Mouse (Mus musculus): ENCODE measurements around the gene Zfp454.

GRCm38 (mm10) chr11:50883756-50884155 lies 3.7 kb downstream of the Zfp454 start:
- no peak for TF ChIP-seq CTCF (IDR thresholded peaks at IDR 0.05; ENCODE audit: low read depth, low read length)
- TF ChIP-seq POLR2A (IDR thresholded peaks at IDR 0.05; ENCODE audit: borderline replicate concordance, low read depth, low read length): no peak
